Mouse (Mus musculus): ENCODE data around the gene Ppp2r5a. TPM values are rescaled to one million over a fixed set of nuclear protein-coding genes. Genes with fewer than 3 reads are reported as not detected.

Ppp2r5a gene
- 20.7 TPM for polyA plus RNA-seq (2017; shearing (Covaris generic))

GRCm38 (mm10) chr1:191403074-191403473, at the start of gene Ppp2r5a:
Ppp2r5a (minus strand) TSS chr1:191403272.

GRCm38 (mm10) chr1:191325726-191326232, 77.3 kb downstream of the Ppp2r5a start, which contains the start of gene Tmem206:
Tmem206 (plus strand) TSS chr1:191325912.

GRCm38 (mm10) chr1:191317591-191318196, 85.4 kb downstream of the Ppp2r5a start, which contains the start of gene Nenf:
Nenf (minus strand) TSS chr1:191318194.

Other genes starting within 250 kb of the Ppp2r5a start
- not detected for gene Fam71a, start 238.5 kb downstream of the Ppp2r5a start, polyA plus RNA-seq (2017; shearing (Covaris generic))
- 0.23 TPM for gene Atf3, start 185.2 kb downstream of the Ppp2r5a start, polyA plus RNA-seq (2017; shearing (Covaris generic))
- gene Nenf, start 85.1 kb downstream of the Ppp2r5a start, polyA plus RNA-seq (2017; shearing (Covaris generic)) = 2.8 TPM
- gene Tmem206, start 77.4 kb downstream of the Ppp2r5a start, polyA plus RNA-seq (2017; shearing (Covaris generic)) = 29.3 TPM
- gene Dtl, start 172.3 kb upstream of the Ppp2r5a start, polyA plus RNA-seq (2017; shearing (Covaris generic)) = 11.1 TPM
- gene Ints7, start 172.4 kb upstream of the Ppp2r5a start, polyA plus RNA-seq (2017; shearing (Covaris generic)) = 48.5 TPM